Mouse (Mus musculus): ENCODE measurements around the gene Mapkap1. TPM values are rescaled to one million over a fixed set of nuclear protein-coding genes. Genes with fewer than 3 reads are reported as not detected.

The Mapkap1 gene
- polyA plus RNA-seq, 1 experiment from 2014 or later, result 72.9 TPM

GRCm38 (mm10) chr2:34624076-34624475, 217.5 kb downstream of the Mapkap1 start:
- H3K4me3 ChIP-seq (ENCODE audit: low read length), result no peak overlapping the region
- H3K27me3 ChIP-seq (replicated peaks; ENCODE audit: control insufficient read depth, insufficient read depth, low read length), result no peaks in the 10 kb centered on the region
- no peaks in the 10 kb centered on the region for H3K9me3 ChIP-seq (ENCODE audit: control insufficient read depth, low read length)
- WGBS, result 96% methylated on average over 12 of the region's 12 CpGs
- H3K4me1 ChIP-seq (ENCODE audit: control insufficient read depth, insufficient read depth, low read length), result peaks cover 24% of the 10 kb centered on the region
- no peak for ATAC-seq
- no peak overlapping the region for H3K9ac ChIP-seq (ENCODE audit: low read depth, low read length)
- no peaks in the 10 kb centered on the region for H3K36me3 ChIP-seq (ENCODE audit: control insufficient read depth, insufficient read depth, low read length)
- H3K27ac ChIP-seq (ENCODE audit: low read length), result no peak overlapping the region
- H3K4me2 ChIP-seq (ENCODE audit: low read depth, low read length), result no peak overlapping the region

GRCm38 (mm10) chr2:34627328-34628226, 221.0 kb downstream of the Mapkap1 start:
- peak overlapping the region; percentile 72 for H3K27ac ChIP-seq (ENCODE audit: low read length)
- peak; percentile 49 for ATAC-seq
- WGBS, result 59% methylated on average over 17 of the region's 17 CpGs

GRCm38 (mm10) chr2:34628903-34629540, 222.5 kb downstream of the Mapkap1 start:
- Histone ChIP-seq H3K4me3 (ENCODE audit: low read length) (no peak overlapping the region), H3K27ac (ENCODE audit: low read length) (peak overlapping the region; percentile 83), H3K4me1 (ENCODE audit: control insufficient read depth, insufficient read depth, low read length) (peaks cover 21% of the 10 kb centered on the region), H3K27me3 (replicated peaks; ENCODE audit: control insufficient read depth, insufficient read depth, low read length) (no peaks in the 10 kb centered on the region), H3K4me2 (ENCODE audit: low read depth, low read length) (no peak overlapping the region), H3K9ac (ENCODE audit: low read depth, low read length) (0 out of 2 replicates have a peak overlapping the region, but pooled peaks have one; percentile 16), H3K9me3 (ENCODE audit: control insufficient read depth, low read length) (no peaks in the 10 kb centered on the region), H3K36me3 (ENCODE audit: control insufficient read depth, insufficient read depth, low read length) (no peaks in the 10 kb centered on the region)
- 58% methylated on average over 4 of the region's 4 CpGs for WGBS
- 0 out of 2 replicates have a peak, but pooled peaks have one; percentile 19 for ATAC-seq

More at GRCm38 (mm10) chr2:34627328-34628226, 221.0 kb downstream of the Mapkap1 start:
- no peaks in the 10 kb centered on the region for H3K27me3 ChIP-seq (replicated peaks; ENCODE audit: control insufficient read depth, insufficient read depth, low read length)
- H3K36me3 ChIP-seq (ENCODE audit: control insufficient read depth, insufficient read depth, low read length), result no peaks in the 10 kb centered on the region
- H3K4me1 ChIP-seq (ENCODE audit: control insufficient read depth, insufficient read depth, low read length), result peaks cover 21% of the 10 kb centered on the region
- H3K9ac ChIP-seq (ENCODE audit: low read depth, low read length), result 0 out of 2 replicates have a peak overlapping the region, but pooled peaks have one; percentile 19
- H3K9me3 ChIP-seq (ENCODE audit: control insufficient read depth, low read length), result no peaks in the 10 kb centered on the region
- H3K4me2 ChIP-seq (ENCODE audit: low read depth, low read length), result no peak overlapping the region
- H3K4me3 ChIP-seq (ENCODE audit: low read length), result no peak overlapping the region

- peaks cover 21% of the 10 kb centered on the region for H3K4me1 ChIP-seq (ENCODE audit: control insufficient read depth, insufficient read depth, low read length)
- no peaks in the 10 kb centered on the region for H3K9me3 ChIP-seq (ENCODE audit: control insufficient read depth, low read length)
- ATAC-seq, result no peak
- H3K27me3 ChIP-seq (replicated peaks; ENCODE audit: control insufficient read depth, insufficient read depth, low read length), result no peaks in the 10 kb centered on the region
- H3K36me3 ChIP-seq (ENCODE audit: control insufficient read depth, insufficient read depth, low read length), result no peaks in the 10 kb centered on the region
- H3K4me3 ChIP-seq (ENCODE audit: low read length), result no peak overlapping the region
- WGBS, result 82% methylated on average over 7 of the region's 7 CpGs
- no peak overlapping the region for H3K27ac ChIP-seq (ENCODE audit: low read length)
- H3K9ac ChIP-seq (ENCODE audit: low read depth, low read length), result no peak overlapping the region
- no peak overlapping the region for H3K4me2 ChIP-seq (ENCODE audit: low read depth, low read length)
Observed at GRCm38 (mm10) chr2:34629758-34630157, 223.2 kb downstream of the Mapkap1 start.

GRCm38 (mm10) chr2:34630445-34630844, 223.9 kb downstream of the Mapkap1 start:
- Histone ChIP-seq H3K9me3 (ENCODE audit: control insufficient read depth, low read length) (no peaks in the 10 kb centered on the region), H3K4me3 (ENCODE audit: low read length) (no peak overlapping the region), H3K27ac (ENCODE audit: low read length) (no peak overlapping the region), H3K4me2 (ENCODE audit: low read depth, low read length) (no peak overlapping the region), H3K36me3 (ENCODE audit: control insufficient read depth, insufficient read depth, low read length) (no peaks in the 10 kb centered on the region), H3K9ac (ENCODE audit: low read depth, low read length) (no peak overlapping the region), H3K27me3 (replicated peaks; ENCODE audit: control insufficient read depth, insufficient read depth, low read length) (no peaks in the 10 kb centered on the region), H3K4me1 (ENCODE audit: control insufficient read depth, insufficient read depth, low read length) (peaks cover 21% of the 10 kb centered on the region)
- WGBS, result 83% methylated on average over 6 of the region's 6 CpGs
- no peak for ATAC-seq

GRCm38 (mm10) chr2:34632051-34632450, 225.5 kb downstream of the Mapkap1 start:
- no peak overlapping the region for H3K4me3 ChIP-seq (ENCODE audit: low read length)
- no peak overlapping the region for H3K9ac ChIP-seq (ENCODE audit: low read depth, low read length)
- no peak overlapping the region for H3K4me2 ChIP-seq (ENCODE audit: low read depth, low read length)
- 65% methylated on average over 12 of the region's 12 CpGs for WGBS
- H3K4me1 ChIP-seq (ENCODE audit: control insufficient read depth, insufficient read depth, low read length), result peaks cover 18% of the 10 kb centered on the region
- H3K27me3 ChIP-seq (replicated peaks; ENCODE audit: control insufficient read depth, insufficient read depth, low read length), result no peaks in the 10 kb centered on the region
- no peaks in the 10 kb centered on the region for H3K36me3 ChIP-seq (ENCODE audit: control insufficient read depth, insufficient read depth, low read length)
- H3K9me3 ChIP-seq (ENCODE audit: control insufficient read depth, low read length), result no peaks in the 10 kb centered on the region
- ATAC-seq, result no peak
- H3K27ac ChIP-seq (ENCODE audit: low read length), result no peak overlapping the region

GRCm38 (mm10) chr2:34635249-34636165, 228.9 kb downstream of the Mapkap1 start:
- 0 out of 2 replicates have a peak, but pooled peaks cover 7% of the 10 kb centered on the region for H3K4me1 ChIP-seq (ENCODE audit: control insufficient read depth, insufficient read depth, low read length)
- H3K9me3 ChIP-seq (ENCODE audit: control insufficient read depth, low read length), result no peaks in the 10 kb centered on the region
- H3K27ac ChIP-seq (ENCODE audit: low read length), result no peak overlapping the region
- no peak for ATAC-seq
- no peak overlapping the region for H3K4me3 ChIP-seq (ENCODE audit: low read length)
- H3K27me3 ChIP-seq (replicated peaks; ENCODE audit: control insufficient read depth, insufficient read depth, low read length), result no peaks in the 10 kb centered on the region
- H3K9ac ChIP-seq (ENCODE audit: low read depth, low read length), result no peak overlapping the region
- no peak overlapping the region for H3K4me2 ChIP-seq (ENCODE audit: low read depth, low read length)
- no peaks in the 10 kb centered on the region for H3K36me3 ChIP-seq (ENCODE audit: control insufficient read depth, insufficient read depth, low read length)
- WGBS, result 68% methylated on average over 14 of the region's 14 CpGs

- H3K4me2 ChIP-seq (ENCODE audit: low read depth, low read length), result peak overlapping the region; percentile 98
- peak overlapping the region; percentile 74 for H3K9ac ChIP-seq (ENCODE audit: low read depth, low read length)
- H3K4me1 ChIP-seq (ENCODE audit: control insufficient read depth, insufficient read depth, low read length), result 0 out of 2 replicates have a peak, but pooled peaks cover 7% of the 10 kb centered on the region
- no peaks in the 10 kb centered on the region for H3K36me3 ChIP-seq (ENCODE audit: control insufficient read depth, insufficient read depth, low read length)
- H3K9me3 ChIP-seq (ENCODE audit: control insufficient read depth, low read length), result no peaks in the 10 kb centered on the region; the same call in 1 of the 2 replicates
- peak; percentile 79 for ATAC-seq
- no peaks in the 10 kb centered on the region for H3K27me3 ChIP-seq (replicated peaks; ENCODE audit: control insufficient read depth, insufficient read depth, low read length)
- WGBS, result 20% methylated on average over 37 of the region's 37 CpGs
- H3K4me3 ChIP-seq (ENCODE audit: low read length), result peak overlapping the region; percentile 51
- H3K27ac ChIP-seq (ENCODE audit: low read length), result no peak overlapping the region
Observed at GRCm38 (mm10) chr2:34638955-34639650, 232.5 kb downstream of the Mapkap1 start.

All from intestine, embryonic 16.5 days (tissue).